Mouse (Mus musculus) cerebral cortex, adult 2 months (tissue): ENCODE measurements around the gene Akap13.

ENCODE experiments used
- WGBS: fragments of 180-500 bp; shearing (Covaris S2); methylation state at CpG from one replicate; pipeline ENCODE4 v1.1.7; 2018; 5-methylcytosine and 5-hydroxymethylcytosine counted together

Gene Akap13

GRCm38 (mm10) chr7:75699836-75700235 lies 244.5 kb downstream of the Akap13 start:
- 91% methylated on average over 5 of the region's 5 CpGs for WGBS

GRCm38 (mm10) chr7:75700771-75701345 lies 245.5 kb downstream of the Akap13 start:
- 81% methylated on average over 10 of the region's 10 CpGs for WGBS

- 86% methylated on average over 7 of the region's 7 CpGs for WGBS
These were observed 246.4 kb downstream of the Akap13 start for GRCm38 (mm10) chr7:75701761-75702160.

- 89% methylated on average over 3 of the region's 3 CpGs for WGBS
These were observed 247.0 kb downstream of the Akap13 start for GRCm38 (mm10) chr7:75702368-75702767.

- 91% methylated on average over 3 of the region's 3 CpGs for WGBS
These were observed 247.8 kb downstream of the Akap13 start for GRCm38 (mm10) chr7:75702966-75703645.

- 92% methylated on average over 6 of the region's 6 CpGs for WGBS
These were observed 249.5 kb downstream of the Akap13 start for GRCm38 (mm10) chr7:75704862-75705261.

GRCm38 (mm10) chr7:75709936-75710335 lies 254.6 kb downstream of the Akap13 start:
- WGBS: 98% methylated on average over 4 of the region's 4 CpGs

GRCm38 (mm10) chr7:75710920-75711319 lies 255.6 kb downstream of the Akap13 start:
- 97% methylated on average over 6 of the region's 6 CpGs for WGBS

- WGBS: 84% methylated on average over 2 of the region's 2 CpGs
These were observed 256.1 kb downstream of the Akap13 start for GRCm38 (mm10) chr7:75711436-75711835.

- 71% methylated on average over 2 of the region's 2 CpGs for WGBS
These were observed 257.5 kb downstream of the Akap13 start for GRCm38 (mm10) chr7:75712808-75713207.

GRCm38 (mm10) chr7:75713959-75714358 lies 258.6 kb downstream of the Akap13 start:
- WGBS: 87% methylated on average over 5 of the region's 5 CpGs

GRCm38 (mm10) chr7:75715026-75715425 lies 259.7 kb downstream of the Akap13 start:
- WGBS: 90% methylated on average over 4 of the region's 4 CpGs

GRCm38 (mm10) chr7:75715939-75716338 lies 260.6 kb downstream of the Akap13 start:
- WGBS: 58% methylated on average over 4 of the region's 4 CpGs

- WGBS: 76% methylated on average over 4 of the region's 4 CpGs
These were observed 266.0 kb downstream of the Akap13 start for GRCm38 (mm10) chr7:75721302-75721701.

- WGBS: 77% methylated on average over 1 of the region's 1 CpGs
These were observed 268.7 kb downstream of the Akap13 start for GRCm38 (mm10) chr7:75724012-75724411.

GRCm38 (mm10) chr7:75725899-75726298 lies 270.6 kb downstream of the Akap13 start:
- WGBS: 89% methylated on average over 6 of the region's 6 CpGs

GRCm38 (mm10) chr7:75726867-75727266 lies 271.5 kb downstream of the Akap13 start:
- WGBS: 78% methylated on average over 9 of the region's 9 CpGs

- 93% methylated on average over 7 of the region's 7 CpGs for WGBS
These were observed 274.3 kb downstream of the Akap13 start for GRCm38 (mm10) chr7:75729652-75730051.

GRCm38 (mm10) chr7:75730216-75730615 lies 274.9 kb downstream of the Akap13 start:
- WGBS: 91% methylated on average over 12 of the region's 12 CpGs

GRCm38 (mm10) chr7:75731951-75732350 lies 276.6 kb downstream of the Akap13 start:
- 77% methylated on average over 2 of the region's 2 CpGs for WGBS

GRCm38 (mm10) chr7:75733166-75733565 lies 277.8 kb downstream of the Akap13 start:
- 53% methylated on average over 2 of the region's 2 CpGs for WGBS

- WGBS: 48% methylated on average over 10 of the region's 10 CpGs
These were observed 283.9 kb downstream of the Akap13 start for GRCm38 (mm10) chr7:75739075-75739725.

- WGBS: 71% methylated on average over 2 of the region's 2 CpGs
These were observed 289.2 kb downstream of the Akap13 start for GRCm38 (mm10) chr7:75744528-75744927.
